Mouse (Mus musculus): ENCODE measurements around the gene Ppp6r1.

The Ppp6r1 gene

DNA sequence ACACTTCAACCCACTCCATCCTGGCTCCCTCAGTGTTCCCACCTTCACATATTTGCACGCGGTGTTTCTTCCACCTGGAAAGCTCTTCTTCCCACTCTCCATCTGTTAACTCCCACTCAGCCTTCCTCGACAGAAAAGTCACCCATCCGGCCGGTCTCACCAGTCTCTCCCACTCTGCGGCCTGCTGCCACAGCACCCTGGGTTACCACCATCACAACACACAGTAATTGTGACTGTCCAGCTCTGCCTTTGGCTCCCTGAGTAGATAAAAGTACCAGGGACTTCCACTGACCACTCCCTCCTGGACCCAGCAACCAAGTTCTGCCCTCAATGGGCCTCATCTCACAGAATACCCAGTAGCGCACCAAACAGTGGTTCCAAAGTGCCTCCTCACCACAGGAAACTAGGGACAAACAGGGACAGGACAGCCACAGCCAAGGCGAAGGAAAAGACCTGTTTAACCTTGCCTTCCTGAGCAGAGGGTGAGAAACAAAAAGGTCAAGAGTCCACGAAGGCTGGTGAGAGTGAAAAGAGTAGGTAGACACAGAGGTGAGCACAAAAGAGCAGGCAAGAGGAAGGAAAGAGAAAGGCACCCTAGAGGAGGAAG is 1.2 kb downstream of the Ppp6r1 start:
- no peak for DNase-seq

DNA sequence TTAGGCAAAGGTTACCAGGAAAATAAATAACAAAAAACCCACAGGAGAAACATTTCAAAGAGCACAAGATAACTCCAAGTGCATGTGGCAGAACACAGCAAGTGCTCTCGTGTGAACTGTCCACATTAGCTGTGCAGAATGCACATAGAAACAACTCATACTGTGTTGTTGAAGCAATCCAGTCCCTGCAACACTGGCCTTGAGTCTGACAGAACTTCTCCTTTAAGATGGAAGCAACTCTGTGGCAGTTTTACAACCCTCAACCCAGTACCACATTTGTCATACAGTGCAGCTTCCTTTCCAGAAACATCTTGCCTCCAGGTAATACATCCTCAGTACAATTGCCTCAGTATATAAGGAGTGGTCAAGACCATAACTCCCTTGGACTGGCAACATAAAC is 2.0 kb downstream of the Ppp6r1 start:
- DNase-seq: no peak

- DNase-seq: no peak
These were observed 2.9 kb downstream of the Ppp6r1 start for GRCm38 (mm10) chr7:4655916-4656315.

DNA sequence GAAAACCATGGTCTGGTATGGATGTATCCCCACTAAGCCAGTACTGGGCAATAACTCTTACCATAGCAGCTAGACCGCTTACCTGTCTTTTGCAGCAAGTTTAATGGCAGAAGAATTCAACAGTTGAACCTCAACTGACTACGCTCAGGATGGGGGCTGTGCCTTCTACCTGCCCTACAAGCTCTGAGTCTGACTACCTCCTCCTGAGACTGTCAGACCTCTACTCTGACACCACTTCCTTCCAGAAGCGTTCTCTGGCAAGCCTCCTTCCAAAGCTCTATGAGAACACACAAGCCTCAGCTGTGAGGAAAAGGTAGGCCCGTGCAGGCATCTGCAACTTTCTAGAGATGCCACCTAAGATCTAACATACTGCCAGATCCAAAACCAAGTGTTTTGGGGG is 3.4 kb downstream of the Ppp6r1 start:
- DNase-seq: no peak

DNA sequence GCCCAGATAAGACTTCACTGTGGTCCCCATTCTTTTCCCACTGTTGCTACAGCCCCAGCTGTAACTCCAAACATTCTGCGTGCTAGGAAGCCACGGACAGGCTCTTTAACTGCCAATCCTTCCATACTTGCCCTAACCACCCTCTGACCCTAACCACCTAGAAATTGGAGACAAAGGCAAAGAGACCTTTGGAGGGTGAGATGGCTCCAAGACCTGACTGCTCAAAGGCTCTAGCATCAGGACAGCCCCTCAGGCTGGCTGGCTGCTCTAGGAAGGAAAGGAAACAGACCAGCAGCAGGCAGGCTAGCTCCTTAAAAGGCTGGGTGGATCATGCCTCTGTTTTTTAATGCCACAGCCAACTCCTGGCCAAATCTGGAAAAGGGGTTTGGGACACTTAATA is 4.6 kb downstream of the Ppp6r1 start:
- DNase-seq: no peak

- DNase-seq: no peak
These were observed 5.0 kb downstream of the Ppp6r1 start for GRCm38 (mm10) chr7:4653780-4654179.

DNA sequence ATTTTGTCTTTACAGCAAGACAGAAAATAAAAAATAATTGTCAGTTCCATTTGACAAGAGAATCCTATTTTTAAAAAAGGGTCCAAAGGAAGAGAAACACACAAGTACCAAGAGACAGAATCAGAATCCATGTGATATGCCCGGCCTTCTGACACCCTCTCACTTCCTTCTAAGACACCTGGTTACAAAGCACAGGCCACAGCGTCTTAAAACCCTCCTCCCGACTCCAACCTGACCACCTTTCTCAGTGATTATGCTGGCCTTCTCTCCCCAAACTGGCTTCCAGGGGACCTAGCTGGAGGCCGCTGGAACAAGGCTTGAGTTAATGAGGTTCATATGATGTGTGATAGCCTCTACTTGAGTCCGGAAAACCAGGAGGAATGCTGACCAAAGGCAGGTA is 5.5 kb downstream of the Ppp6r1 start:
- DNase-seq: no peak

DNA sequence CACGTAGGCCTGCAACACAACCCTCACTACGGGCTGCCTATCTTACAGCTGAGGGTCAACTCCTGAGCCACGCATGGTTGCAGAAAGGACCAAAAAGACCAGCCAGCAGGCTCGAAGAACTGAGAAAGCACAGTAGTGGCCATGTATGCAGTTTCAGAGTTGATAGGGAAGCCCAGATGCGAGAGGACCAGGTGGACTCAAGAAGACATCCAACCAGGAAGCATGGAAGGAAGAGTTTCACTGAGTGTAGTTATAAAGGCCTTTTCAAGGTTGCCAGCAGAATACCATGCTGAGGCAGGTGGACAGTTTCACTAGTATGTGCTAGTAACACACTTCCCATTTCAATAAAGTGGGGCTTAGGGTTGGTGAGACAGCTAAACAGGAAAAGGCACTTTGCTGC is 6.1 kb downstream of the Ppp6r1 start:
- no peak for DNase-seq

DNA sequence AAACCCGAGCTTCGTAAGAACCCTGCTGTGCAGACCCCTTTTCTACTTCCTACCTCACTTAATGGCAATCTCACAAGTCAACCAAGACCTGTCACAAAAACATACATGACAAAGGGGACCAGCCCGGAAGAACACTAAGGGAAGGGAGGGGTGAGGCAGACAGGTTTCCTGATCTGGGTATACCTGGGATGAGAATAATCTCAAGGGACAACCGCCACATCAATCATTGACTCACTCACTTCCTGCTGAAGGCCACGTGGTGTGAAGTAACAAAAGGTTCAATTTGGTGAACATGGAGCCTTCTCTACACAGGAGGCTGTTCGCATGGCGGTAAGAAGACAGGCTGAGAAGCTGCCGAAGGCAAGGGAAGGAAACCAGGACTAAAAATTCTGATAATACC is 7.2 kb downstream of the Ppp6r1 start:
- no peak for DNase-seq

GRCm38 (mm10) chr7:4647992-4648391 is 10.8 kb downstream of the Ppp6r1 start:
- no peak for DNase-seq

GRCm38 (mm10) chr7:4647291-4647690 is 11.5 kb downstream of the Ppp6r1 start:
- no peak for DNase-seq

DNA sequence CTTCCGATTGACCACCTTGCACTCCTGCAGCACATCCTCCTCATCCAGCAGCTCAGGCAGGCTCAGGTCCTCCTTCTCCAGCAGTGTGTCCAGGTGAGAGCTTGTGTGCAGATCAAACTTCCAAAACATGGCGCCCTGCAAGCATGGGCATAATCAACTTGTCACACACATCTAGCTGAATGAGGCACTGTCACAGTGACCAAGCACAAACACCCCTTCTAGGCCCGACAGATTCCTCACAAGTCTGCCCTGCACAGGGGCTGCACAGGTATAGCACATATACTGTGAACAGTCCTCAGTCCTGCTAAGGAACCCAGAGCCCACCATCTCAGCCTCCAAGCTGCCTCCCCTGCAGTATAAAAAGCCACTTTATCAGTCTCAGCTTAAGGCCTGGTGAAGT is 12.0 kb downstream of the Ppp6r1 start:
- no peak for DNase-seq

DNA sequence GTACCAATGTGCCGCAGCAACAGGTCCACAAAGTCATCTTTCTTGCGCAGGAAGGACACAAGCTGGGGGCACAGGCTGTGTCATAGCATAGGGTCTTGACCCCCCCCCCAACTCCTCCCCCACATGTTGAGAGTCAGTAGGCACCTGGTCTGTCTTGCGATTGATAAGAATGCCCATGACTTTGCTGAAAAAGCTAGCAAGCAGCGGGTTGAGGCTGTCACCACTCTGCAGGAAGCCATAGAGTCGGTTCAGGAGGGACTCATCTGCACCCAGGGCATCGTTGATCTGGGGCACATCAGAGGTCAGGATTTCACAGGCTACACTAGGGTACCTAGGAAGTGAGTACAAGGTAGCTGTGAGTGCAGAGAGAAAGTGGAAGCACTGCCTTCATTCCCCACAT is 15.6 kb downstream of the Ppp6r1 start:
- no peak for DNase-seq

DNA sequence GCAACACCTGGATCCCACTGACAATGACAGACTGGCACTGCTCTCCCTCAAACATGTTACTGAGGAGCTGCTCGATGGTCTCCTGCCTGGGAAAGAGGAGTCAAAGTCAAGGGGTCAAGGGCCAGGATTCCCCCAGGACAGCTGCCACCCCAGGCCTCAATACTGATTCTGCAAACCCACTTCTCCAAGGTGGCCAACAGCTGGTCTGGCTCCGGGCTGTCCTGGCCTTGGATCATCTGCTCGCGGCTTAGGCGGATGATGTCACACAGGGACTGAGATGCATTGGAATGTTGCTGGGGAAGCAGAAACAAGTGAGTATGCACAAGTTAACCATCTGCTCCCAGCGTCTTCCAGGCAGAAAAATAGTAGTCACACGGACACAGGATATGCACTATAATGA is 16.9 kb downstream of the Ppp6r1 start:
- DNase-seq: no peak

- no peak for DNase-seq
These were observed 17.7 kb downstream of the Ppp6r1 start for GRCm38 (mm10) chr7:4641155-4641554.

DNA sequence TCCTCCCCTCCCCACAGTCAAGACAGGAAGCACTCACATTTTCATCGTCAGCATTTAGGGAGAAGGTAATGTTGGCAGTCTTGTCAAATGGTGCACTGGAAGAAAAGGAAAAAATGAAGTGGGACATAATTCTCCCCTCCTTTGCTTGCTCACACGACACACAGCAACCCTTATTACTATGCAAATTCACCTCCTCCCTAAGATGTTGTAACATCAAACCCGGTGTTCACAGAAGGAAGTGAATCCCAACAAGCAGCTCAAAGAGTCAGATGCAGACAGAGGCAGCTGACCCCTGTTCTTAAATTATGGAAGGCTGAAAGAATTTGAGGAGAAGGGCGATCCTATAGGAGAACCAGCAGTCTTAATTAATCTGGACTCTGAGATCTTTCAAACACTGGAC is 22.6 kb downstream of the Ppp6r1 start:
- no peak for DNase-seq

DNA sequence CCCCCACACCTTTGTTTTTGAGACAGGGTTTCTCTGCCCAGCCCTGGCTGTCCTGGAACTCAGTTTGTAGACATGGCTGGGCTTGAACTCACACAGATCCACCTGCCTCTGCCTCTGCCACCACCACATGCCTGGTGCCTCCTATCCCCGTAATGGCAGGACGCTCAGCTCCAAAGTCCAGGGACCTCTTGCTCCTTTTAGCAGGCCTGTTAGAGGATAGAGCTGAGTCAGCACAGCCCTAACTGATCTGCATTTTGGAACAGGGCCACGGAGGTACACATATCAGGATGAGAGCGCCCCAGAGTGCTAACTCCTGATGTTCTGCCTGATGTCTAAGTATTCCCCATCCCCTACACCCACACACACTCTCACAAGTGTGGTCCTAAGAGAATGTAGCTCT is 27.8 kb downstream of the Ppp6r1 start, which contains the start of gene Tmem86b:
TSS of gene Tmem86b (minus strand) at position 392 of the 400 bp plus-strand sequence.
- DNase-seq: no peak

GRCm38 (mm10) chr7:4630198-4630597 is 28.6 kb downstream of the Ppp6r1 start:
- DNase-seq: peak; percentile 4

DNA sequence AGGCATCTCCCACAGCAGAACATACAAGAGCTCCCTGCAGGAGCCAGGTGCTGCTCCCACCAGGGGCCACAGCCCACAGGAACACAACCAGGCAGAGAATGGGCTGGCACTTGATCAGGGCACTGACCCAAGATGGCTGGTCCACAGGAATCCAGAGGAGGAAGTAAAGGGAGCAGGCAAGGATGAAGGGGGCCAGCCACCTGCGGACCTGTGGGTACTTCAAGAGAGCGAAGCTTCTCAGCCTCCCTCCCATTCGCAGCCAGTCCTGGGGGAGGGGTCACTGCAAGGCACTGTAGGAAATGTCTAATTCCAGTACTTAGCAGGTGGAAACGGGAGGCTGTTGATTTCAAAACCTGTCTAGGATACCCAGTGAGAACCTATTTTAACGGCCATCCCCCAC is 29.2 kb downstream of the Ppp6r1 start:
- no peak for DNase-seq

GRCm38 (mm10) chr7:4625928-4626327 is 32.9 kb downstream of the Ppp6r1 start:
- no peak for DNase-seq

- DNase-seq: no peak
These were observed 34.5 kb downstream of the Ppp6r1 start for GRCm38 (mm10) chr7:4624343-4624742.

DNA sequence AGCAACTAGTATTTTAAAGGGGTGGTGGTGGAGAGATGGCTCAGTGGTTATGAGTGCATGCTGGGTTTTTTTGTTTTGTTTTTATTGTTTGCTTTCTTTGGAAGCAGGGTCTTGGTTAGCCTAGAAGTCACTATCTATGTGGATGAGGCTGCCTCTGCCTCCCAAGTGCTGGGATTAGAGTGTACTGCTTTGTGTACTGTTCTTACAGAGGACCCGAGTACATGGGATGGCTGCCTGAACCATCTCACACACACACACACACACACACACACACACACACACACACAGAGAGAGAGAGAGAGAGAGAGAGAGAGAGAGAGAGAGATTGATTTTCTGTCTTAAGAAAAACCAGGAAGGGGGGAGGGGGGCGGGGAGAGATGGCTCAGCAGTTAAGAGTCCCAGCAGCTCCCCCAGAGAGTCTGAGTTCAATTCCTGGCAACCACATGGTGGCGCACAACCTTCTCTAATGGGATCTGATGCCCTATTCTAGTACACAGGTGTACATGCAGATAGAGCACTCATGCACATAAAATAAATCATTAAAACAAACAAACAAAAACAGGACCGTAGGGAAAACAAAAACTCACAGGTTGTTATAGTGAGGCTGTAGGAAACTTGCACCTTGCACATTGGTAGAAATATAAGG is 35.2 kb downstream of the Ppp6r1 start:
- peak; percentile 66 for DNase-seq

GRCm38 (mm10) chr7:4619979-4620378 is 38.8 kb downstream of the Ppp6r1 start:
- DNase-seq: peak; percentile 79

GRCm38 (mm10) chr7:4613740-4614403 is 44.9 kb downstream of the Ppp6r1 start:
- no peak for DNase-seq

- DNase-seq: no peak
These were observed 45.9 kb downstream of the Ppp6r1 start for GRCm38 (mm10) chr7:4612956-4613355.

Measured in embryo, embryonic 11 days (tissue).